Mouse (Mus musculus) neural tube, embryonic 11.5 days (tissue): ENCODE data around the gene Sfxn3. TPM values are rescaled to one million over a fixed set of nuclear protein-coding genes. Genes with fewer than 3 reads are reported as not detected.

Source experiments
- ATAC-seq: fragments of 200-750 bp; cut with Nextera tagmentation; 2 replicates; pipeline ENCODE4 v1.8.0; 2017; ENCODE audit warnings: moderate number of reproducible peaks, mild to moderate bottlenecking, moderate TSS enrichment, moderate library complexity; ENCODE audit not compliant: insufficient read depth, low FRiP score, low TSS enrichment
- DNase-seq: peaks from one replicate; pipeline ENCODE4 v3.0.0-alpha.2; 2015; ENCODE audit warnings: low spot score
- H3K27ac ChIP-seq: fragments of 300-500 bp; sonication (generic); 2 replicates; pipeline ENCODE4 v1.5.1; 2014; ENCODE audit warnings: low read depth, mild to moderate bottlenecking, low read length
- H3K27me3 ChIP-seq: fragments of 300-500 bp; sonication (generic); 2 replicates; pipeline ENCODE4 v1.6.1; 2014; ENCODE audit warnings: mild to moderate bottlenecking, low read length, mixed read lengths; ENCODE audit not compliant: control insufficient read depth, insufficient read depth
- H3K36me3 ChIP-seq: fragments of 300-500 bp; sonication (generic); 2 replicates; pipeline ENCODE4 v1.6.1; 2014; ENCODE audit warnings: mild to moderate bottlenecking, low read length, moderate library complexity, mixed read lengths; ENCODE audit not compliant: control insufficient read depth, insufficient read depth
- H3K4me1 ChIP-seq: fragments of 300-500 bp; sonication (generic); 2 replicates; pipeline ENCODE4 v1.6.1; 2014; ENCODE audit warnings: low read length, mixed read lengths; ENCODE audit not compliant: control insufficient read depth, insufficient read depth
- H3K4me2 ChIP-seq: fragments of 300-500 bp; sonication (generic); 2 replicates; pipeline ENCODE4 v1.6.1; 2014; ENCODE audit warnings: low read depth, mild to moderate bottlenecking, moderate library complexity
- H3K4me3 ChIP-seq: fragments of 300-500 bp; sonication (generic); 2 replicates; pipeline ENCODE4 v1.5.1; 2014; ENCODE audit warnings: low read depth, low read length
- H3K9ac ChIP-seq: fragments of 300-500 bp; sonication (generic); 2 replicates; pipeline ENCODE4 v1.6.1; 2014; ENCODE audit warnings: mild to moderate bottlenecking, low read length
- H3K9me3 ChIP-seq: fragments of 300-500 bp; sonication (generic); 2 replicates; pipeline ENCODE4 v1.6.1; 2016; ENCODE audit warnings: low read length; ENCODE audit not compliant: control insufficient read depth
- WGBS: fragments of 180-500 bp; shearing (Covaris S2); extraction: QIAGEN DNeasy Blood & Tissue Kit; methylation state at CpG from one replicate; pipeline ENCODE4 v1.1.7; 2014; 5-methylcytosine and 5-hydroxymethylcytosine counted together
- polyA plus RNA-seq: library from polyadenylated mRNA; unstranded; fragments of >200 nt; fragmentation: Nextera tagmentation; extraction: Ambion mirVana; gene quantifications from 2 replicates; pipeline ENCODE4 v1.2.1, GENCODE M21; 2014

Gene Sfxn3
- polyA plus RNA-seq, 1 experiment from 2014 or later = 23.3 TPM

GRCm38 (mm10) chr19:45074580-45075322 is 27.4 kb downstream of the Sfxn3 start, which contains the start of gene Kazald1:
Kazald1 (plus strand) TSS chr19:45075241.
- Histone ChIP-seq H3K27me3 (peaks cover 51% of the 10 kb centered on the region), H3K27ac (peak within 1 kb of the TSS; percentile 47), H3K36me3 (no peaks in the 10 kb centered on the region), H3K4me2 (peak within 1 kb of the TSS; percentile 95), H3K4me1 (peaks cover 15% of the 10 kb centered on the region; the same call in 1 of the 2 replicates), H3K4me3 (peak within 1 kb of the TSS; percentile 44), H3K9me3 (no peaks in the 10 kb centered on the region), H3K9ac (peak within 1 kb of the TSS; percentile 64)
- ATAC-seq = peak; percentile 86
- DNase-seq = peak; percentile 95
- WGBS = under 1% methylated on average over 45 of the region's 45 CpGs

GRCm38 (mm10) chr19:45075323-45076035 is 28.2 kb downstream of the Sfxn3 start:
- peak; percentile 29 for ATAC-seq
- H3K4me1 ChIP-seq = peaks cover 18% of the 10 kb centered on the region; the same call in 1 of the 2 replicates
- WGBS = under 1% methylated on average over 32 of the region's 32 CpGs
- no peaks in the 10 kb centered on the region for H3K36me3 ChIP-seq
- H3K27ac ChIP-seq = no peak overlapping the region; the same call in 1 of the 2 replicates
- H3K9me3 ChIP-seq = no peaks in the 10 kb centered on the region
- peak overlapping the region; percentile 64; the same call in 1 of the 2 replicates for H3K9ac ChIP-seq
- no peak for DNase-seq
- peak overlapping the region; percentile 44 for H3K4me3 ChIP-seq
- H3K27me3 ChIP-seq = peaks cover 56% of the 10 kb centered on the region
- H3K4me2 ChIP-seq = peak overlapping the region; percentile 95

- Histone ChIP-seq H3K4me3 (peak overlapping the region; percentile 44), H3K9me3 (no peaks in the 10 kb centered on the region), H3K36me3 (no peaks in the 10 kb centered on the region), H3K4me1 (peaks cover 23% of the 10 kb centered on the region; the same call in 1 of the 2 replicates), H3K9ac (no peak overlapping the region), H3K27ac (no peak overlapping the region), H3K27me3 (peaks cover 61% of the 10 kb centered on the region), H3K4me2 (peak overlapping the region; percentile 95)
- 12% methylated on average over 17 of the region's 17 CpGs for WGBS
- no peak for ATAC-seq
- no peak for DNase-seq
Measured at GRCm38 (mm10) chr19:45076036-45076575, 28.8 kb downstream of the Sfxn3 start.

- no peak overlapping the region for H3K9ac ChIP-seq
- peak; percentile 77 for DNase-seq
- no peak overlapping the region for H3K27ac ChIP-seq
- WGBS = under 1% methylated on average over 62 of the region's 62 CpGs
- no peaks in the 10 kb centered on the region for H3K36me3 ChIP-seq
- H3K27me3 ChIP-seq = peaks cover 66% of the 10 kb centered on the region
- H3K9me3 ChIP-seq = no peaks in the 10 kb centered on the region
- peak overlapping the region; percentile 30 for H3K4me3 ChIP-seq
- no peak for ATAC-seq
- H3K4me1 ChIP-seq = peaks cover 23% of the 10 kb centered on the region; the same call in 1 of the 2 replicates
- H3K4me2 ChIP-seq = peak overlapping the region; percentile 36
Measured at GRCm38 (mm10) chr19:45076586-45077510, 29.5 kb downstream of the Sfxn3 start.

- ATAC-seq = no peak
- peaks cover 23% of the 10 kb centered on the region; the same call in 1 of the 2 replicates for H3K4me1 ChIP-seq
- no peaks in the 10 kb centered on the region for H3K9me3 ChIP-seq
- H3K36me3 ChIP-seq = no peaks in the 10 kb centered on the region
- H3K4me2 ChIP-seq = no peak overlapping the region
- no peak overlapping the region; the same call in 1 of the 2 replicates for H3K4me3 ChIP-seq
- no peak overlapping the region for H3K9ac ChIP-seq
- H3K27ac ChIP-seq = no peak overlapping the region
- WGBS = 5% methylated on average over 20 of the region's 20 CpGs
- peaks cover 71% of the 10 kb centered on the region for H3K27me3 ChIP-seq
- DNase-seq = no peak
Measured at GRCm38 (mm10) chr19:45077742-45078645, 30.7 kb downstream of the Sfxn3 start.

- Histone ChIP-seq H3K9ac (no peak overlapping the region), H3K4me2 (peak overlapping the region; percentile 29; the same call in 1 of the 2 replicates), H3K27ac (no peak overlapping the region), H3K36me3 (no peaks in the 10 kb centered on the region), H3K4me3 (no peak overlapping the region; the same call in 1 of the 2 replicates), H3K27me3 (peaks cover 71% of the 10 kb centered on the region), H3K9me3 (no peaks in the 10 kb centered on the region), H3K4me1 (peaks cover 27% of the 10 kb centered on the region)
- WGBS = 5% methylated on average over 17 of the region's 17 CpGs
- DNase-seq (no peak), ATAC-seq (no peak)
Measured at GRCm38 (mm10) chr19:45078971-45079764, 31.9 kb downstream of the Sfxn3 start.
